Mouse (Mus musculus) heart, postnatal 0 days (tissue): Measurements from ENCODE around the gene Tmc6.
A peak's percentile ranks its signal among the peaks of the same experiment; 100 is the strongest.

Source experiments
- CTCF ChIP-seq: IDR thresholded peaks from 2 replicates; pipeline ENCODE4 v1.5.1; 2016; ENCODE audit warnings: antibody characterized with exemption, control low read depth, low read depth
- EP300 ChIP-seq: IDR thresholded peaks from 2 replicates; pipeline ENCODE4 v1.6.1; 2016; ENCODE audit warnings: antibody characterized with exemption, low read depth

DNA sequence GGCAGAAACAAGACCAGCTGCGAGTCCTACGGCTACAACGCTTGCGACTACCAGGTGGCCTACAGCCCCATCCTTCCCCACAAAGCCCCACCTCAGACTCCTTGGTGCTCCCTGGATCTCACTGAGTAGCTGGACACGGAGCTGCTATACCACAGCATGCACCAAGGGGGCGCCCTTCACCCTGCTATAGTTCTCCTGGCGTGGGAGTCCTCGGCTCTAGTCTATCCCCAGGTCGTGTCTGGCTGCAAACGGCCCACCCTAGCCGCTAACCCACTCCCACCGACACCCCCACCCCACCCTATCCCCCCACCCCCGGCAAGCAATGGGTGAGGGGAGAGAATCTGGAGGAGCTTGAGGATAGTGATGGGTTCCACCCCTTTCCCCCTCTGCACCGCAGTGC lies 8.3 kb upstream of the Tmc6 start:
- TF ChIP-seq CTCF (peak; percentile 79), EP300 (no peak)
